Mouse (Mus musculus) pancreas, adult 10 weeks (tissue): ENCODE results near the gene Arhgap27. TPM values are rescaled to one million over a fixed set of nuclear protein-coding genes. Genes with fewer than 3 reads are reported as not detected.

Experiments used
- polyA plus RNA-seq: library from polyadenylated mRNA; stranded (reverse); fragments of 350-450 nt; fragmentation: Illumina TruSeq; extraction: RNeasy Lipid Tissue Mini Kit (QIAGEN cat#74804); gene quantifications from one replicate; pipeline ENCODE4 v1.2.3, GENCODE M21; 2015; ENCODE audit warnings: low read depth, low replicate concordance; ENCODE audit not compliant: insufficient read depth

The Arhgap27 gene
- 6.7 TPM for polyA plus RNA-seq

GRCm38 (mm10) chr11:103363214-103364148 lies at the start of gene Arhgap27:
Arhgap27 (minus strand) TSS chr11:103363692.

GRCm38 (mm10) chr11:103411981-103412949 lies 48.8 kb upstream of the Arhgap27 start, which contains the start of gene Plekhm1:
Plekhm1 (minus strand) TSS chr11:103412687.

Other genes with a start within 250 kb of the Arhgap27 start
- gene Hexim1, start 247.5 kb downstream of the Arhgap27 start, polyA plus RNA-seq: 6.8 TPM
- 2.3 TPM for gene Hexim2, start 231.3 kb downstream of the Arhgap27 start, polyA plus RNA-seq
- 2.7 TPM for gene Fmnl1, start 192.6 kb downstream of the Arhgap27 start, polyA plus RNA-seq
- gene 1700023F06Rik, start 155.1 kb downstream of the Arhgap27 start, polyA plus RNA-seq: 1.8 TPM
- not detected for gene Spata32, start 145.3 kb downstream of the Arhgap27 start, polyA plus RNA-seq
- 1.4 TPM for gene Map3k14, start 96.2 kb downstream of the Arhgap27 start, polyA plus RNA-seq
- gene Plekhm1, start 49.0 kb upstream of the Arhgap27 start, polyA plus RNA-seq: 2.8 TPM
- gene Lrrc37a, start 140.9 kb upstream of the Arhgap27 start, polyA plus RNA-seq: not detected